Mouse (Mus musculus) bone marrow macrophage, adult 2 months (primary cell): ENCODE data around the gene Xlr3b. TPM values are rescaled to one million over a fixed set of nuclear protein-coding genes. Genes with fewer than 3 reads are reported as not detected.

Experiments used
- polyA plus RNA-seq: library from polyadenylated mRNA; stranded (reverse); fragments of >200 nt; gene quantifications from 2 replicates; pipeline ENCODE4 v1.2.4, GENCODE M21; 2012; ENCODE audit not compliant: missing spikeins, insufficient read depth, insufficient read length

Xlr3b gene
- polyA plus RNA-seq, 1 experiment, result 6.9 TPM

Other genes starting within 250 kb of the Xlr3b start
- not detected in 2 replicates for gene Zfp185, start 204.9 kb upstream of the Xlr3b start, polyA plus RNA-seq
- gene Pnma5, start 155.1 kb upstream of the Xlr3b start, polyA plus RNA-seq, result not detected in 2 replicates
- gene Pnma3, start 127.4 kb upstream of the Xlr3b start, polyA plus RNA-seq, result not detected in 2 replicates
- 4.6 and 4.7 TPM in 2 replicates for gene Xlr4a, start 109.7 kb upstream of the Xlr3b start, polyA plus RNA-seq
- 0.16 TPM in 1 of 2 replicates, not detected in the other for gene Xlr3a, start 95.1 kb upstream of the Xlr3b start, polyA plus RNA-seq
- gene Gm14685, start 75.2 kb upstream of the Xlr3b start, polyA plus RNA-seq, result not detected in 2 replicates
- not detected in 2 replicates for gene Xlr5b, start 43.4 kb upstream of the Xlr3b start, polyA plus RNA-seq
- not detected in 2 replicates for gene DXBay18, start 42.8 kb upstream of the Xlr3b start, polyA plus RNA-seq
- gene Spin2d, start 15.2 kb upstream of the Xlr3b start, polyA plus RNA-seq, result not detected in 2 replicates
- 6.6 and 11.4 TPM in 2 replicates for gene Xlr4b, start 22.1 kb downstream of the Xlr3b start, polyA plus RNA-seq
- gene F8a, start 36.1 kb downstream of the Xlr3b start, polyA plus RNA-seq, result 5.2 and 6.0 TPM in 2 replicates
- 3.6 and 7.3 TPM in 2 replicates for gene Xlr4c, start 50.9 kb downstream of the Xlr3b start, polyA plus RNA-seq
- gene Xlr3c, start 73.2 kb downstream of the Xlr3b start, polyA plus RNA-seq, result not detected in 2 replicates
- gene Xlr5a, start 100.8 kb downstream of the Xlr3b start, polyA plus RNA-seq, result not detected in 2 replicates
- not detected in 2 replicates for gene Xlr5c, start 100.8 kb downstream of the Xlr3b start, polyA plus RNA-seq
- not detected in 2 replicates for gene Gm45015, start 144.6 kb downstream of the Xlr3b start, polyA plus RNA-seq
- 7.4 and 8.3 TPM in 2 replicates for gene Zfp275, start 150.4 kb downstream of the Xlr3b start, polyA plus RNA-seq
- not detected in 2 replicates for gene Gm18336, start 206.5 kb downstream of the Xlr3b start, polyA plus RNA-seq
- not detected in 2 replicates for gene Zfp92, start 218.9 kb downstream of the Xlr3b start, polyA plus RNA-seq
- not detected in 2 replicates for gene Trex2, start 243.1 kb downstream of the Xlr3b start, polyA plus RNA-seq